Mouse (Mus musculus): ENCODE data around the gene Foxg1. TPM values are rescaled to one million over a fixed set of nuclear protein-coding genes. Genes with fewer than 3 reads are reported as not detected.

Gene Foxg1
- polyA plus RNA-seq, 1 experiment from 2014 or later: not detected

- H3K4me3 ChIP-seq (ENCODE audit: low read length): no peak overlapping the region
- H3K9ac ChIP-seq (replicated peaks; ENCODE audit: low read length): no peak overlapping the region
- peaks cover 89% of the 10 kb centered on the region for H3K27me3 ChIP-seq (ENCODE audit: insufficient read depth, low read length)
- H3K27ac ChIP-seq (ENCODE audit: low read length): no peak overlapping the region
- no peak for ATAC-seq (ENCODE audit: low FRiP score, low TSS enrichment)
- H3K4me2 ChIP-seq (replicated peaks; ENCODE audit: low read depth, low read length): no peak overlapping the region
- 1% methylated on average over 19 of the region's 19 CpGs for WGBS
- no peaks in the 10 kb centered on the region for H3K36me3 ChIP-seq (ENCODE audit: insufficient read depth, low read length)
- 0 out of 2 replicates have a peak, but pooled peaks cover 7% of the 10 kb centered on the region for H3K4me1 ChIP-seq (ENCODE audit: insufficient read depth, low read length)
- no peaks in the 10 kb centered on the region for H3K9me3 ChIP-seq (ENCODE audit: low read length)
Observed at GRCm38 (mm10) chr12:49376318-49376992, 6.0 kb upstream of the Foxg1 start.

GRCm38 (mm10) chr12:49377281-49377970, 5.0 kb upstream of the Foxg1 start:
- H3K27me3 ChIP-seq (ENCODE audit: insufficient read depth, low read length): peaks cover 95% of the 10 kb centered on the region
- no peak for ATAC-seq (ENCODE audit: low FRiP score, low TSS enrichment)
- 0 out of 2 replicates have a peak, but pooled peaks cover 7% of the 10 kb centered on the region for H3K4me1 ChIP-seq (ENCODE audit: insufficient read depth, low read length)
- WGBS: 1% methylated on average over 15 of the region's 15 CpGs
- no peaks in the 10 kb centered on the region for H3K36me3 ChIP-seq (ENCODE audit: insufficient read depth, low read length)
- H3K9ac ChIP-seq (replicated peaks; ENCODE audit: low read length): no peak overlapping the region
- H3K27ac ChIP-seq (ENCODE audit: low read length): no peak overlapping the region
- H3K4me2 ChIP-seq (replicated peaks; ENCODE audit: low read depth, low read length): no peak overlapping the region
- no peak overlapping the region for H3K4me3 ChIP-seq (ENCODE audit: low read length)
- H3K9me3 ChIP-seq (ENCODE audit: low read length): no peaks in the 10 kb centered on the region

- H3K36me3 ChIP-seq (ENCODE audit: insufficient read depth, low read length): no peaks in the 10 kb centered on the region
- H3K4me3 ChIP-seq (ENCODE audit: low read length): no peak overlapping the region
- 0% methylated on average over 1 of the region's 1 CpGs for WGBS
- no peak overlapping the region for H3K4me2 ChIP-seq (replicated peaks; ENCODE audit: low read depth, low read length)
- H3K9me3 ChIP-seq (ENCODE audit: low read length): no peaks in the 10 kb centered on the region
- no peak for ATAC-seq (ENCODE audit: low FRiP score, low TSS enrichment)
- peaks cover 95% of the 10 kb centered on the region for H3K27me3 ChIP-seq (ENCODE audit: insufficient read depth, low read length)
- H3K4me1 ChIP-seq (ENCODE audit: insufficient read depth, low read length): peaks cover 18% of the 10 kb centered on the region
- no peak overlapping the region for H3K27ac ChIP-seq (ENCODE audit: low read length)
- no peak overlapping the region for H3K9ac ChIP-seq (replicated peaks; ENCODE audit: low read length)
Observed at GRCm38 (mm10) chr12:49378920-49379319, 3.5 kb upstream of the Foxg1 start.

GRCm38 (mm10) chr12:49379446-49379845, 3.0 kb upstream of the Foxg1 start:
- no peak overlapping the region for H3K9ac ChIP-seq (replicated peaks; ENCODE audit: low read length)
- H3K27me3 ChIP-seq (ENCODE audit: insufficient read depth, low read length): peaks cover 95% of the 10 kb centered on the region
- H3K27ac ChIP-seq (ENCODE audit: low read length): no peak overlapping the region
- H3K36me3 ChIP-seq (ENCODE audit: insufficient read depth, low read length): no peaks in the 10 kb centered on the region
- peaks cover 13% of the 10 kb centered on the region for H3K4me1 ChIP-seq (ENCODE audit: insufficient read depth, low read length)
- ATAC-seq (ENCODE audit: low FRiP score, low TSS enrichment): no peak
- 6% methylated on average over 11 of the region's 11 CpGs for WGBS
- no peak overlapping the region for H3K4me2 ChIP-seq (replicated peaks; ENCODE audit: low read depth, low read length)
- H3K9me3 ChIP-seq (ENCODE audit: low read length): no peaks in the 10 kb centered on the region
- no peak overlapping the region for H3K4me3 ChIP-seq (ENCODE audit: low read length)

- H3K4me2 ChIP-seq (replicated peaks; ENCODE audit: low read depth, low read length): no peak overlapping the region
- 1% methylated on average over 4 of the region's 4 CpGs for WGBS
Observed at GRCm38 (mm10) chr12:49380442-49380841, 2.0 kb upstream of the Foxg1 start.

GRCm38 (mm10) chr12:49381031-49381525, 1.4 kb upstream of the Foxg1 start:
- Histone ChIP-seq H3K9me3 (ENCODE audit: low read length) (no peaks in the 10 kb centered on the region), H3K36me3 (ENCODE audit: insufficient read depth, low read length) (no peaks in the 10 kb centered on the region), H3K4me3 (ENCODE audit: low read length) (no peak overlapping the region), H3K4me2 (replicated peaks; ENCODE audit: low read depth, low read length) (no peak overlapping the region), H3K27me3 (ENCODE audit: insufficient read depth, low read length) (peaks cover 98% of the 10 kb centered on the region), H3K9ac (replicated peaks; ENCODE audit: low read length) (no peak overlapping the region), H3K27ac (ENCODE audit: low read length) (no peak overlapping the region), H3K4me1 (ENCODE audit: insufficient read depth, low read length) (peaks cover 11% of the 10 kb centered on the region)
- 4% methylated on average over 4 of the region's 4 CpGs for WGBS
- no peak for ATAC-seq (ENCODE audit: low FRiP score, low TSS enrichment)

More at GRCm38 (mm10) chr12:49380442-49380841, 2.0 kb upstream of the Foxg1 start:
- Histone ChIP-seq H3K9ac (replicated peaks; ENCODE audit: low read length) (no peak overlapping the region), H3K27me3 (ENCODE audit: insufficient read depth, low read length) (peaks cover 98% of the 10 kb centered on the region), H3K9me3 (ENCODE audit: low read length) (no peaks in the 10 kb centered on the region), H3K27ac (ENCODE audit: low read length) (no peak overlapping the region), H3K4me3 (ENCODE audit: low read length) (no peak overlapping the region), H3K36me3 (ENCODE audit: insufficient read depth, low read length) (no peaks in the 10 kb centered on the region), H3K4me1 (ENCODE audit: insufficient read depth, low read length) (peaks cover 11% of the 10 kb centered on the region)
- ATAC-seq (ENCODE audit: low FRiP score, low TSS enrichment): no peak

- 3% methylated on average over 19 of the region's 19 CpGs for WGBS
- no peak for ATAC-seq (ENCODE audit: low FRiP score, low TSS enrichment)
- H3K9me3 ChIP-seq (ENCODE audit: low read length): no peaks in the 10 kb centered on the region
Observed at GRCm38 (mm10) chr12:49381721-49382365, 617 bp upstream of the Foxg1 start.

GRCm38 (mm10) chr12:49383521-49384133, 1.2 kb downstream of the Foxg1 start:
- Histone ChIP-seq H3K4me1 (ENCODE audit: insufficient read depth, low read length) (peaks cover 11% of the 10 kb centered on the region), H3K36me3 (ENCODE audit: insufficient read depth, low read length) (no peaks in the 10 kb centered on the region), H3K27me3 (ENCODE audit: insufficient read depth, low read length) (peaks cover 80% of the 10 kb centered on the region), H3K9me3 (ENCODE audit: low read length) (no peaks in the 10 kb centered on the region), H3K27ac (ENCODE audit: low read length) (no peak overlapping the region), H3K9ac (replicated peaks; ENCODE audit: low read length) (no peak overlapping the region), H3K4me3 (ENCODE audit: low read length) (peak overlapping the region; percentile 40), H3K4me2 (replicated peaks; ENCODE audit: low read depth, low read length) (peak overlapping the region; percentile 48)
- 0% methylated on average over 48 of the region's 67 CpGs for WGBS
- ATAC-seq (ENCODE audit: low FRiP score, low TSS enrichment): peak; percentile 69

More at GRCm38 (mm10) chr12:49381721-49382365, 617 bp upstream of the Foxg1 start:
- no peak overlapping the region for H3K4me2 ChIP-seq (replicated peaks; ENCODE audit: low read depth, low read length)
- H3K36me3 ChIP-seq (ENCODE audit: insufficient read depth, low read length): no peaks in the 10 kb centered on the region
- peaks cover 91% of the 10 kb centered on the region for H3K27me3 ChIP-seq (ENCODE audit: insufficient read depth, low read length)
- no peak overlapping the region for H3K9ac ChIP-seq (replicated peaks; ENCODE audit: low read length)
- H3K4me3 ChIP-seq (ENCODE audit: low read length): no peak overlapping the region
- no peak overlapping the region for H3K27ac ChIP-seq (ENCODE audit: low read length)
- H3K4me1 ChIP-seq (ENCODE audit: insufficient read depth, low read length): peaks cover 11% of the 10 kb centered on the region

GRCm38 (mm10) chr12:49384295-49384875, 1.9 kb downstream of the Foxg1 start:
- H3K36me3 ChIP-seq (ENCODE audit: insufficient read depth, low read length): no peaks in the 10 kb centered on the region
- under 1% methylated on average over 39 of the region's 66 CpGs for WGBS

More at GRCm38 (mm10) chr12:49384295-49384875, 1.9 kb downstream of the Foxg1 start:
- H3K27ac ChIP-seq (ENCODE audit: low read length): no peak overlapping the region
- peak overlapping the region; percentile 48 for H3K4me2 ChIP-seq (replicated peaks; ENCODE audit: low read depth, low read length)
- ATAC-seq (ENCODE audit: low FRiP score, low TSS enrichment): peak; percentile 24; the same call in 1 of the 2 replicates
- H3K27me3 ChIP-seq (ENCODE audit: insufficient read depth, low read length): peaks cover 73% of the 10 kb centered on the region
- H3K9ac ChIP-seq (replicated peaks; ENCODE audit: low read length): no peak overlapping the region
- H3K4me1 ChIP-seq (ENCODE audit: insufficient read depth, low read length): peaks cover 11% of the 10 kb centered on the region
- H3K4me3 ChIP-seq (ENCODE audit: low read length): peak overlapping the region; percentile 40
- no peaks in the 10 kb centered on the region for H3K9me3 ChIP-seq (ENCODE audit: low read length)

All from kidney, embryonic 16.5 days (tissue).